Mouse (Mus musculus): Measurements from ENCODE around the gene Mcmbp. TPM values are rescaled to one million over a fixed set of nuclear protein-coding genes. Genes with fewer than 3 reads are reported as not detected.

Gene Mcmbp
- polyA plus RNA-seq, 1 experiment from 2014 or later: 51.9 TPM

GRCm38 (mm10) chr7:128694848-128695247 is 45.4 kb downstream of the Mcmbp start:
- Histone ChIP-seq H3K36me3 (peaks cover 57% of the 10 kb centered on the region), H3K4me3 (no peak overlapping the region), H3K4me1 (0 out of 2 replicates have a peak, but pooled peaks cover 3% of the 10 kb centered on the region), H3K9me3 (no peaks in the 10 kb centered on the region), H3K27ac (no peak overlapping the region), H3K27me3 (ENCODE audit: insufficient read depth, poor library complexity, severe bottlenecking) (no peaks in the 10 kb centered on the region)
- no peak for DNase-seq (ENCODE audit: low spot score)
- 71% methylated on average over 10 of the region's 10 CpGs for WGBS

GRCm38 (mm10) chr7:128692163-128692562 is 48.1 kb downstream of the Mcmbp start:
- Histone ChIP-seq H3K36me3 (peaks cover 56% of the 10 kb centered on the region), H3K4me3 (no peak overlapping the region), H3K27me3 (ENCODE audit: insufficient read depth, poor library complexity, severe bottlenecking) (no peaks in the 10 kb centered on the region), H3K27ac (no peak overlapping the region), H3K4me1 (0 out of 2 replicates have a peak, but pooled peaks cover 3% of the 10 kb centered on the region), H3K9me3 (peaks cover 9% of the 10 kb centered on the region)
- DNase-seq (ENCODE audit: low spot score): no peak
- WGBS: 89% methylated on average over 7 of the region's 7 CpGs

GRCm38 (mm10) chr7:128690796-128691195 is 49.5 kb downstream of the Mcmbp start:
- Histone ChIP-seq H3K9me3 (peaks cover 9% of the 10 kb centered on the region), H3K4me1 (0 out of 2 replicates have a peak, but pooled peaks cover 3% of the 10 kb centered on the region), H3K4me3 (no peak overlapping the region), H3K27ac (no peak overlapping the region), H3K27me3 (ENCODE audit: insufficient read depth, poor library complexity, severe bottlenecking) (no peaks in the 10 kb centered on the region), H3K36me3 (peaks cover 64% of the 10 kb centered on the region)
- WGBS: 82% methylated on average over 7 of the region's 7 CpGs
- no peak for DNase-seq (ENCODE audit: low spot score)

GRCm38 (mm10) chr7:128690070-128690469 is 50.2 kb downstream of the Mcmbp start:
- no peak overlapping the region for H3K27ac ChIP-seq
- no peak for DNase-seq (ENCODE audit: low spot score)
- H3K36me3 ChIP-seq: peaks cover 70% of the 10 kb centered on the region
- 0 out of 2 replicates have a peak, but pooled peaks cover 3% of the 10 kb centered on the region for H3K4me1 ChIP-seq
- no peak overlapping the region for H3K4me3 ChIP-seq
- WGBS: 26% methylated on average over 7 of the region's 7 CpGs
- H3K27me3 ChIP-seq (ENCODE audit: insufficient read depth, poor library complexity, severe bottlenecking): no peaks in the 10 kb centered on the region
- H3K9me3 ChIP-seq: peaks cover 9% of the 10 kb centered on the region

- Histone ChIP-seq H3K4me1 (no peaks in the 10 kb centered on the region), H3K36me3 (peaks cover 70% of the 10 kb centered on the region), H3K4me3 (no peak overlapping the region), H3K9me3 (peaks cover 9% of the 10 kb centered on the region), H3K27ac (no peak overlapping the region), H3K27me3 (ENCODE audit: insufficient read depth, poor library complexity, severe bottlenecking) (no peaks in the 10 kb centered on the region)
- WGBS: 84% methylated on average over 8 of the region's 8 CpGs
- no peak for DNase-seq (ENCODE audit: low spot score)
Observed at GRCm38 (mm10) chr7:128689347-128689746, 50.9 kb downstream of the Mcmbp start.

- WGBS: 53% methylated on average over 56 of the region's 56 CpGs
- Histone ChIP-seq H3K9me3 (peaks cover 9% of the 10 kb centered on the region), H3K27ac (no peak overlapping the region), H3K36me3 (peaks cover 68% of the 10 kb centered on the region), H3K27me3 (ENCODE audit: insufficient read depth, poor library complexity, severe bottlenecking) (no peaks in the 10 kb centered on the region), H3K4me3 (peak overlapping the region; percentile 57), H3K4me1 (no peaks in the 10 kb centered on the region)
- no peak for DNase-seq (ENCODE audit: low spot score)
Observed at GRCm38 (mm10) chr7:128687821-128688564, 52.3 kb downstream of the Mcmbp start.

- Histone ChIP-seq H3K9me3 (no peaks in the 10 kb centered on the region), H3K27me3 (ENCODE audit: insufficient read depth, poor library complexity, severe bottlenecking) (no peaks in the 10 kb centered on the region), H3K4me3 (no peak overlapping the region), H3K27ac (no peak overlapping the region), H3K36me3 (peaks cover 27% of the 10 kb centered on the region), H3K4me1 (peaks cover 3% of the 10 kb centered on the region; the same call in 1 of the 2 replicates)
- WGBS: 54% methylated on average over 3 of the region's 3 CpGs
- DNase-seq (ENCODE audit: low spot score): no peak
Observed at GRCm38 (mm10) chr7:128678546-128678945, 61.7 kb downstream of the Mcmbp start.

GRCm38 (mm10) chr7:128672408-128673010 is 67.8 kb downstream of the Mcmbp start:
- peak; percentile 86 for DNase-seq (ENCODE audit: low spot score)
- no peaks in the 10 kb centered on the region for H3K27me3 ChIP-seq (ENCODE audit: insufficient read depth, poor library complexity, severe bottlenecking)
- 5% methylated on average over 15 of the region's 15 CpGs for WGBS
- peak overlapping the region; percentile 69 for H3K27ac ChIP-seq
- peak overlapping the region; percentile 42 for H3K4me3 ChIP-seq
- H3K9me3 ChIP-seq: no peaks in the 10 kb centered on the region
- peaks cover 21% of the 10 kb centered on the region for H3K4me1 ChIP-seq
- H3K36me3 ChIP-seq: peaks cover 21% of the 10 kb centered on the region

GRCm38 (mm10) chr7:128671952-128672351 is 68.3 kb downstream of the Mcmbp start:
- H3K9me3 ChIP-seq: no peaks in the 10 kb centered on the region
- no peaks in the 10 kb centered on the region for H3K27me3 ChIP-seq (ENCODE audit: insufficient read depth, poor library complexity, severe bottlenecking)
- peak overlapping the region; percentile 42 for H3K4me3 ChIP-seq
- 15% methylated on average over 8 of the region's 8 CpGs for WGBS
- peaks cover 26% of the 10 kb centered on the region for H3K4me1 ChIP-seq
- H3K36me3 ChIP-seq: peaks cover 17% of the 10 kb centered on the region
- DNase-seq (ENCODE audit: low spot score): no peak
- peak overlapping the region; percentile 69; the same call in 1 of the 2 replicates for H3K27ac ChIP-seq

GRCm38 (mm10) chr7:128668831-128669230 is 71.5 kb downstream of the Mcmbp start:
- H3K4me3 ChIP-seq: no peak overlapping the region
- no peak overlapping the region for H3K27ac ChIP-seq
- DNase-seq (ENCODE audit: low spot score): no peak
- no peaks in the 10 kb centered on the region for H3K9me3 ChIP-seq
- H3K36me3 ChIP-seq: peaks cover 16% of the 10 kb centered on the region
- WGBS: 6% methylated on average over 2 of the region's 2 CpGs
- H3K4me1 ChIP-seq: peaks cover 38% of the 10 kb centered on the region
- no peaks in the 10 kb centered on the region for H3K27me3 ChIP-seq (ENCODE audit: insufficient read depth, poor library complexity, severe bottlenecking)

- no peak overlapping the region for H3K4me3 ChIP-seq
- WGBS: 45% methylated on average over 5 of the region's 5 CpGs
- H3K36me3 ChIP-seq: peaks cover 16% of the 10 kb centered on the region
- no peaks in the 10 kb centered on the region for H3K9me3 ChIP-seq
- H3K27ac ChIP-seq: no peak overlapping the region
- H3K27me3 ChIP-seq (ENCODE audit: insufficient read depth, poor library complexity, severe bottlenecking): no peaks in the 10 kb centered on the region
- peaks cover 32% of the 10 kb centered on the region for H3K4me1 ChIP-seq
- no peak for DNase-seq (ENCODE audit: low spot score)
Observed at GRCm38 (mm10) chr7:128667788-128668187, 72.5 kb downstream of the Mcmbp start.

- peaks cover 12% of the 10 kb centered on the region for H3K36me3 ChIP-seq
- no peak for DNase-seq (ENCODE audit: low spot score)
- peaks cover 22% of the 10 kb centered on the region for H3K4me1 ChIP-seq
- H3K9me3 ChIP-seq: no peaks in the 10 kb centered on the region
- H3K27ac ChIP-seq: no peak overlapping the region
- no peaks in the 10 kb centered on the region for H3K27me3 ChIP-seq (ENCODE audit: insufficient read depth, poor library complexity, severe bottlenecking)
- no peak overlapping the region for H3K4me3 ChIP-seq
- 63% methylated on average over 11 of the region's 11 CpGs for WGBS
Observed at GRCm38 (mm10) chr7:128664861-128665377, 75.4 kb downstream of the Mcmbp start.

GRCm38 (mm10) chr7:128663906-128664305 is 76.4 kb downstream of the Mcmbp start:
- Histone ChIP-seq H3K27me3 (ENCODE audit: insufficient read depth, poor library complexity, severe bottlenecking) (no peaks in the 10 kb centered on the region), H3K4me3 (no peak overlapping the region), H3K9me3 (no peaks in the 10 kb centered on the region), H3K27ac (no peak overlapping the region), H3K4me1 (peaks cover 22% of the 10 kb centered on the region), H3K36me3 (peaks cover 13% of the 10 kb centered on the region)
- peak; percentile 70 for DNase-seq (ENCODE audit: low spot score)
- WGBS: 89% methylated on average over 8 of the region's 8 CpGs

Data from heart, embryonic 10.5 days (tissue).